Mouse (Mus musculus) hindbrain, embryonic 16.5 days (tissue): ENCODE results near the gene Zscan12. TPM values are rescaled to one million over a fixed set of nuclear protein-coding genes. Genes with fewer than 3 reads are reported as not detected.
"Not testable (repeated sequence)": the region's sequence is repeated elsewhere in the genome, so short reads cannot be mapped to it uniquely, and the experiment has no call there.

Experiments
- ATAC-seq: fragments of 200-750 bp; cut with Nextera tagmentation; 2 replicates; pipeline ENCODE4 v1.8.0; 2017; ENCODE audit warnings: moderate TSS enrichment, moderate library complexity
- H3K27ac ChIP-seq: fragments of 300-500 bp; sonication (generic); 2 replicates; pipeline ENCODE4 v1.5.1; 2014; ENCODE audit warnings: low read depth, mild to moderate bottlenecking, control low read depth, low read length, moderate library complexity
- H3K27me3 ChIP-seq: fragments of 300-500 bp; sonication (generic); replicated peaks from 2 replicates; pipeline ENCODE4 v1.6.1; 2014; ENCODE audit warnings: low read length; ENCODE audit not compliant: control insufficient read depth, insufficient read depth
- H3K36me3 ChIP-seq: fragments of 300-500 bp; sonication (generic); 2 replicates; pipeline ENCODE4 v1.6.1; 2014; ENCODE audit warnings: mild to moderate bottlenecking, low read length, moderate library complexity, mixed read lengths; ENCODE audit not compliant: control insufficient read depth, insufficient read depth
- H3K4me1 ChIP-seq: fragments of 300-500 bp; sonication (generic); 2 replicates; pipeline ENCODE4 v1.6.1; 2014; ENCODE audit warnings: low read depth, low read length; ENCODE audit not compliant: control insufficient read depth, insufficient read depth
- H3K4me2 ChIP-seq: fragments of 300-500 bp; sonication (generic); 2 replicates; pipeline ENCODE4 v1.6.1; 2014; ENCODE audit warnings: mild to moderate bottlenecking, low read length, control low read depth, moderate library complexity
- H3K4me3 ChIP-seq: fragments of 300-500 bp; sonication (generic); 2 replicates; pipeline ENCODE4 v1.5.1; 2014; ENCODE audit warnings: mild to moderate bottlenecking, low read length, control low read depth, moderate library complexity
- H3K9ac ChIP-seq: fragments of 300-500 bp; sonication (generic); 2 replicates; pipeline ENCODE4 v1.6.1; 2014; ENCODE audit warnings: low read depth, mild to moderate bottlenecking, control low read depth, low read length, moderate library complexity
- H3K9me3 ChIP-seq: fragments of 300-500 bp; sonication (generic); 2 replicates; pipeline ENCODE4 v1.6.1; 2014; ENCODE audit warnings: mild to moderate bottlenecking, low read length, moderate library complexity; ENCODE audit not compliant: control insufficient read depth
- WGBS: fragments of 180-500 bp; shearing (Covaris S2); extraction: QIAGEN DNeasy Blood & Tissue Kit; methylation state at CpG from one replicate; pipeline ENCODE4 v1.1.7; 2014; 5-methylcytosine and 5-hydroxymethylcytosine counted together
- polyA plus RNA-seq: library from polyadenylated mRNA; unstranded; fragments of >200 nt; fragmentation: Nextera tagmentation; extraction: Ambion mirVana; gene quantifications from 2 replicates; pipeline ENCODE4 v1.2.1, GENCODE M21; 2015

Gene Zscan12
- polyA plus RNA-seq, 1 experiment from 2014 or later = 10.1 TPM

DNA sequence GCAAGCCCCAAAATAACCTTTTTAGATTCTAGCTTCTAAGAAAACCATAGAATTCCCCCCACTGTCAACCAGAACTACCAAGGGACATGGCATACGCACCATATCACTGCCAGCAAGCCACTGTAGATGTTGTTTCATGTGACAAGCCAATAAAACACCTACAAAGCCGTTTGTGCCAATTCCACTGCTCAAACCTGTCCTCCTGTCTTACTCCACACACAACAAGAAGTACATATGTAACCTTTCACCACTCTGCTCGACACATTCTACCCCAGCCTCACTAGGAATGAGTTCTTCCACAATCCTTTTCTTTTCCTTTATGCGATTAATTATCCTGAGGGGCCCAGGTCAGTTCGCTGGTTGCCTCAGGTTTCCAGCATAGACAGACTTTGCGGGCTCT, 33.0 kb downstream of the Zscan12 start:
- 93% methylated on average over 6 of the region's 6 CpGs for WGBS
- H3K36me3 ChIP-seq = peaks cover 40% of the 10 kb centered on the region
- no peak for ATAC-seq

DNA sequence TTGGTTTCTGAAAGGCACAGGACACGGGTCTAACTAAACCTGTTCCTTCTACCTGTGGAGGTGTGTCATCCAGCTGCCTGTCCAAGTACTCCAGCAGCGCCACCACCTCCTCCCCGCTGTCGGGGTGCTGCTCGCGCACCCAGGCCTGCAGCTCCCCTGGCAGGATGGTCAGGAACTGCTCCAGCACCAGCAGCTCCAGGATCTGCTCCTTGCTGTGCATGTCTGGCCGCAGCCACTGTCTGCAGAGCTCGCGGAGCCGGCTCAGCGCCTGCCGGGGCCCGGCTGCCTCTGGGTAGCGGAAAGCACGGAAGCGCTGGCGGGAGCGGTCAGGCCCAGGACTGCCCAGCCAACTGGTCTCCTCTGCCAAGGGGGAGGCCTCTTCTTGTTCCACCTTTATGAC, 33.4 kb downstream of the Zscan12 start:
- not testable (repeated sequence) for H3K27ac ChIP-seq, H3K4me3 ChIP-seq, H3K9ac ChIP-seq, ATAC-seq, H3K9me3 ChIP-seq, H3K4me2 ChIP-seq, H3K27me3 ChIP-seq
- Histone ChIP-seq H3K4me1 (peaks cover 10% of the 10 kb centered on the region), H3K36me3 (peaks cover 38% of the 10 kb centered on the region)
- 94% methylated on average over 14 of the region's 18 CpGs for WGBS

More for the DNA sequence above, 33.0 kb downstream of the Zscan12 start:
- no peak overlapping the region for H3K4me2 ChIP-seq
- H3K9me3 ChIP-seq = no peaks in the 10 kb centered on the region
- H3K27me3 ChIP-seq = no peaks in the 10 kb centered on the region
- peaks cover 9% of the 10 kb centered on the region for H3K4me1 ChIP-seq
- H3K27ac ChIP-seq = no peak overlapping the region
- no peak overlapping the region for H3K4me3 ChIP-seq
- H3K9ac ChIP-seq = no peak overlapping the region

GRCm38 (mm10) chr13:21397486-21397885, 34.9 kb downstream of the Zscan12 start:
- Histone ChIP-seq H3K9ac (no peak overlapping the region), H3K36me3 (peaks cover 24% of the 10 kb centered on the region), H3K4me2 (no peak overlapping the region), H3K4me3 (no peak overlapping the region), H3K27ac (no peak overlapping the region), H3K27me3 (no peaks in the 10 kb centered on the region), H3K4me1 (peaks cover 17% of the 10 kb centered on the region), H3K9me3 (no peaks in the 10 kb centered on the region)
- ATAC-seq = no peak
- 96% methylated on average over 2 of the region's 2 CpGs for WGBS

DNA sequence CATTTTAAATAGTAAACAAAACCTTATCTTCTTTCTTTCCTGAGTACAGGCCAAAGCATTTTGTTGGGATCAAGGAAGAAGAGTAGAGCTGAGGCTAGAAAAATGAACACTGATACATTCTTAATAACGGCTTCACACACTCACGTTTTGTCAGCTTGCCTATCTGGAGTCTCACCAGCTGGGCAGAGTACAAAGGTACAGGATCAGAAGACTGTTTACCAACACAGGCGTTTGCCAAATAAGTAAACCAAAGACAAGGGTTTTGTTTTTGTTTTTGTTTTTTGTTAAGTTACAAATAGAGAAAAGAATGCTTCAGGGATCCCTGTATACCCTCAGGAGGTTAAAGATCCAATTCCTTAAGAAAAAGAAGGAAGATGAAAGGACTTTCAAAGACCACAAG, 38.5 kb downstream of the Zscan12 start:
- H3K9ac ChIP-seq = no peak overlapping the region

GRCm38 (mm10) chr13:21401636-21402286, 39.1 kb downstream of the Zscan12 start:
- Histone ChIP-seq H3K27ac (peak overlapping the region; percentile 80), H3K27me3 (no peaks in the 10 kb centered on the region), H3K9ac (peak overlapping the region; percentile 93), H3K36me3 (no peaks in the 10 kb centered on the region; the same call in 1 of the 2 replicates), H3K4me3 (peak overlapping the region; percentile 92), H3K4me2 (peak overlapping the region; percentile 82), H3K4me1 (peaks cover 17% of the 10 kb centered on the region), H3K9me3 (no peaks in the 10 kb centered on the region)
- ATAC-seq = peak; percentile 45
- WGBS = 14% methylated on average over 12 of the region's 12 CpGs

More for the DNA sequence above, 38.5 kb downstream of the Zscan12 start:
- 82% methylated on average over 3 of the region's 3 CpGs for WGBS
- peak overlapping the region; percentile 82 for H3K4me2 ChIP-seq
- no peak overlapping the region for H3K27ac ChIP-seq
- H3K27me3 ChIP-seq = no peaks in the 10 kb centered on the region
- peak overlapping the region; percentile 92 for H3K4me3 ChIP-seq
- peaks cover 17% of the 10 kb centered on the region for H3K4me1 ChIP-seq
- no peaks in the 10 kb centered on the region for H3K9me3 ChIP-seq
- ATAC-seq = no peak
- peaks cover 2% of the 10 kb centered on the region; the same call in 1 of the 2 replicates for H3K36me3 ChIP-seq

- 0% methylated on average over 35 of the region's 35 CpGs for WGBS
- ATAC-seq = peak; percentile 97
- no peaks in the 10 kb centered on the region; the same call in 1 of the 2 replicates for H3K36me3 ChIP-seq
- peak within 1 kb of the TSS; percentile 80 for H3K27ac ChIP-seq
- H3K27me3 ChIP-seq = no peaks in the 10 kb centered on the region
- peaks cover 17% of the 10 kb centered on the region for H3K4me1 ChIP-seq
- peak within 1 kb of the TSS; percentile 92 for H3K4me3 ChIP-seq
- H3K9ac ChIP-seq = peak within 1 kb of the TSS; percentile 93
- H3K9me3 ChIP-seq = no peaks in the 10 kb centered on the region
- peak within 1 kb of the TSS; percentile 82 for H3K4me2 ChIP-seq
These were observed 39.7 kb downstream of the Zscan12 start, which contains the start of gene Zkscan3 for GRCm38 (mm10) chr13:21402287-21402846. Gene Zkscan3, minus strand, starts transcription at chr13:21402755.

DNA sequence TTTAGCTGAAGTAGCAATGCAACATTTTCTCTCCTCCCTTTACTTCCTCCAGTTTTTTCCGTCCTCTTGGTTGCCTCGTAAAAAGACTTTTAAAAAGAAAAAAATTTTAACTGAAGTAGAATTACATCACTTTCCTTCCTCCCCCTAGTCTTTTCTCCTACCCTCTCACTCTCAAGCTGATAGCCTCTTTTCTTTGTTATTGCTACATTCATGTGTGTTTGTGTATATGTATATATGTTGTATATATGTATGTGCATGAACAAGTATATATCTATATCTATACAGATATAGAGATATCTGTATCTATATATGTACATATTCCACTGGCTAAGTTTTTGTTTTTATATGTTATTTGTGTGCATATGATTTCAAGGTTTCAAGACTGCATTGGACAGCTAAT, 40.2 kb downstream of the Zscan12 start:
- no peaks in the 10 kb centered on the region for H3K27me3 ChIP-seq
- 0% methylated on average over 2 of the region's 2 CpGs for WGBS
- peak overlapping the region; percentile 92 for H3K4me3 ChIP-seq
- H3K9ac ChIP-seq = peak overlapping the region; percentile 93
- H3K4me2 ChIP-seq = peak overlapping the region; percentile 82
- no peaks in the 10 kb centered on the region for H3K9me3 ChIP-seq
- H3K27ac ChIP-seq = no peak overlapping the region; the same call in 1 of the 2 replicates
- H3K36me3 ChIP-seq = no peaks in the 10 kb centered on the region; the same call in 1 of the 2 replicates
- peak; percentile 64 for ATAC-seq
- peaks cover 22% of the 10 kb centered on the region for H3K4me1 ChIP-seq

DNA sequence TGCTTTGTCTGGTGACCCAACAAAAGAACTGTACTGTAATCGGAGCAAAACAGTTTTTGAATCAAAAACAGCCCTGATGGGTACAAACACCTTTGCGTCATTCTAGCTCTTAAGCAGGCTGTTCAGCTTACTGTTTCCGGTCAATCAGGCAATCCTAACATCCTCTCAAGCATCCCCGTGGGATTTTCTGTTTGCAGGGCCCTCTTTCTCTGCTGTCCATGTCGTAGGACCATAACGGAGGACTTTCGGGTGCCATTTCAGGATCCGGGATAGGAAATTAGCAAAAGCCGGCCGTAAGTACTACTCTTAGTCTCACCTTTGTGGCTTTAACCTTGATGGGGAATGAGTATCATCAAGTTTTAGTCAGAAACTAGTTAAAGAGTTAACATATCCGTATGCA, 44.7 kb downstream of the Zscan12 start:
- no peak overlapping the region for H3K4me3 ChIP-seq
- 79% methylated on average over 11 of the region's 11 CpGs for WGBS
- no peak for ATAC-seq
- no peaks in the 10 kb centered on the region for H3K27me3 ChIP-seq
- H3K9ac ChIP-seq = 0 out of 2 replicates have a peak overlapping the region, but pooled peaks have one; percentile 82
- peak overlapping the region; percentile 82 for H3K4me2 ChIP-seq
- H3K4me1 ChIP-seq = peaks cover 6% of the 10 kb centered on the region
- H3K9me3 ChIP-seq = no peaks in the 10 kb centered on the region
- no peaks in the 10 kb centered on the region for H3K36me3 ChIP-seq
- H3K27ac ChIP-seq = no peak overlapping the region

- H3K4me1 ChIP-seq = peaks cover 6% of the 10 kb centered on the region
These were observed 45.6 kb downstream of the Zscan12 start for GRCm38 (mm10) chr13:21407969-21408804.

More at GRCm38 (mm10) chr13:21407969-21408804, 45.6 kb downstream of the Zscan12 start:
- Histone ChIP-seq H3K9me3 (no peaks in the 10 kb centered on the region), H3K27ac (peak overlapping the region; percentile 89), H3K27me3 (no peaks in the 10 kb centered on the region), H3K4me3 (peak overlapping the region; percentile 62), H3K4me2 (peak overlapping the region; percentile 82), H3K9ac (peak overlapping the region; percentile 82), H3K36me3 (no peaks in the 10 kb centered on the region)
- 3% methylated on average over 27 of the region's 27 CpGs for WGBS
- peak; percentile 99 for ATAC-seq
